In genomic region chr9:74953265-74953958, GRCm38 (mm10) we compare ENCODE assay signal across 7 mouse cellular contexts. TPM values are rescaled to one million over a fixed set of nuclear protein-coding genes. Genes with fewer than 3 reads are reported as not detected.
A peak's percentile ranks its signal among the peaks of the same experiment; 100 is the strongest.
DNase-seq lines count a peak whose midpoint lies in the region; ATAC-seq and TF ChIP-seq lines count a peak whose summit lies in the region.

No protein-coding gene starts in this region.

- intact Hi-C loops in left cerebral cortex, postnatal 25 days (cut with DNase I): loop anchor here (1.0 to 5.0 kb wide), 2 partner anchors 23 to 46 kb away; no protein-coding TSS in a partner anchor

- peak overlapping the region; percentile 88 for H3K4me3 ChIP-seq in hindbrain, embryonic 11.5 days (ENCODE audit: low read depth, low read length)
- peak overlapping the region; percentile 72 for H3K4me3 ChIP-seq in small intestine, adult 2 months (ENCODE audit: low read depth, low read length)

- ATAC-seq in hindbrain, embryonic 11.5 days (ENCODE audit: low FRiP score): peak; percentile 80; the same call in 1 of the 2 replicates
- peak; percentile 84 for ATAC-seq in megakaryocyte-erythroid progenitor cell, adult 5-6 weeks (replicated peaks; ENCODE audit: low FRiP score, low TSS enrichment, poor library complexity, severe bottlenecking)

- H3K4me2 ChIP-seq in hindbrain, embryonic 11.5 days (replicated peaks; ENCODE audit: low read depth, low read length): peak overlapping the region; percentile 89

- peaks cover 6% of the 10 kb centered on the region; the same call in 1 of the 2 replicates for H3K4me1 ChIP-seq in hindbrain, embryonic 11.5 days (replicated peaks; ENCODE audit: control insufficient read depth, insufficient read depth, low read length)
- 0 out of 2 replicates have a peak, but pooled peaks cover 2% of the 10 kb centered on the region for H3K4me1 ChIP-seq in small intestine, adult 2 months (ENCODE audit: control insufficient read depth, insufficient read depth, insufficient read length, low read length)

- peak; percentile 35; the same call in 1 of the 2 replicates for TF ChIP-seq CTCF in small intestine, adult 2 months (IDR thresholded peaks at IDR 0.05; ENCODE audit: extremely low read depth, insufficient read length, insufficient replicate concordance, low read depth, low read length)

- peak overlapping the region; percentile 87 for H3K9ac ChIP-seq in hindbrain, embryonic 11.5 days (ENCODE audit: low read depth, low read length)

- H3K9me3 ChIP-seq in hindbrain, embryonic 11.5 days (ENCODE audit: control insufficient read depth, low read length): no peaks in the 10 kb centered on the region

- TF ChIP-seq POLR2A in small intestine, adult 2 months (IDR thresholded peaks at IDR 0.05; ENCODE audit: low read depth, low read length): peak; percentile 27; the same call in 1 of the 2 replicates

- no peaks in the 10 kb centered on the region for H3K27me3 ChIP-seq in hindbrain, embryonic 11.5 days (ENCODE audit: control insufficient read depth, insufficient read depth, low read length)
- no peaks in the 10 kb centered on the region for H3K27me3 ChIP-seq in small intestine, adult 2 months (ENCODE audit: control insufficient read depth, insufficient read depth, low read length)

- H3K36me3 ChIP-seq in hindbrain, embryonic 11.5 days (ENCODE audit: control insufficient read depth, insufficient read depth, low read length): no peaks in the 10 kb centered on the region
- no peaks in the 10 kb centered on the region for H3K36me3 ChIP-seq in small intestine, adult 2 months (ENCODE audit: control insufficient read depth, insufficient read depth, low read length)

- peak overlapping the region; percentile 93 for H3K27ac ChIP-seq in hindbrain, embryonic 11.5 days (ENCODE audit: low read depth, low read length)
- H3K27ac ChIP-seq in small intestine, adult 2 months (ENCODE audit: insufficient read depth, low read depth, low read length): peak overlapping the region; percentile 68

- 7% methylated on average over 31 of the region's 31 CpGs for WGBS in hindbrain, embryonic 11.5 days
- WGBS in small intestine, adult 2 months: 4% methylated on average over 31 of the region's 31 CpGs

- peak; percentile 78 for DNase-seq in Muller cell, postnatal 12 days (ENCODE audit: inconsistent ontology term)
- peak; percentile 42 for DNase-seq in c-Kit-positive CD71-positive TER-119-positive erythroid progenitor cells, embryonic 14.5 days (ENCODE audit: low spot score)
- peak; percentile 15 to 45 for DNase-seq in frontal cortex, adult 2 months (ENCODE audit: extremely low spot score in 1 of 2, low spot score in 1 of 2)
- peak; percentile 68 for DNase-seq in hindbrain, embryonic 11.5 days (ENCODE audit: low spot score)
- peak; percentile 48 to 55 for DNase-seq in left cerebral cortex, postnatal 25 days (ENCODE audit: low spot score in 2 of 2)

RNA-seq across cellular contexts. Expression of gene Fam214a, which starts 0.7 kb away (rescaled TPM):
- polyA plus RNA-seq in frontal cortex, adult 2 months (2012; rRNA removed): 33.8 and 37.0 TPM in 2 replicates
- polyA plus RNA-seq in hindbrain, embryonic 11.5 days (2014; fragmentation: Nextera tagmentation; extraction: Ambion mirVana): 17.9 and 18.7 TPM in 2 replicates
- 10 to 100 TPM; 34.3 to 39.3 TPM for total RNA-seq in left cerebral cortex, postnatal 25 days (2021)
- total RNA-seq in megakaryocyte-erythroid progenitor cell, adult 5-6 weeks (2014; fragmentation: Nextera tagmentation): 2.6 and 9.3 TPM in 2 replicates
- 5.7 and 6.3 TPM in 2 replicates for total RNA-seq in megakaryocyte-erythroid progenitor cell, adult 5-6 weeks (2017)
- polyA plus RNA-seq in small intestine, adult 2 months (2012; rRNA removed): 1.0 and 2.9 TPM in 2 replicates

Comparison
In these comparisons a context has a peak if more than half of its experiments do, and no peak if none do; other contexts are left out.
1. Peak in every context shown above with its lines: DNase-seq, ATAC-seq, H3K4me3 ChIP-seq and H3K27ac ChIP-seq.